Mouse (Mus musculus): Measurements from ENCODE around the gene Tmem119. TPM values are rescaled to one million over a fixed set of nuclear protein-coding genes. Genes with fewer than 3 reads are reported as not detected.
"Not testable (repeated sequence)": the region's sequence is repeated elsewhere in the genome, so short reads cannot be mapped to it uniquely, and the experiment has no call there.

The Tmem119 gene
- polyA plus RNA-seq, 1 experiment from 2014 or later: 4.0 TPM

- H3K4me1 ChIP-seq (replicated peaks): peaks cover 3% of the 10 kb centered on the region; the same call in 1 of the 2 replicates
- WGBS (ENCODE audit: insufficient replicate concordance): 74% methylated on average over 14 of the region's 14 CpGs
Measured at GRCm38 (mm10) chr5:113818572-113818971, 18.3 kb upstream of the Tmem119 start.

GRCm38 (mm10) chr5:113815638-113816152 is 15.4 kb upstream of the Tmem119 start:
- 0 out of 2 replicates have a peak, but pooled peaks have one; percentile 31 for ATAC-seq (ENCODE audit: insufficient read depth)
- H3K36me3 ChIP-seq (replicated peaks): no peaks in the 10 kb centered on the region
- 0 out of 2 replicates have a peak overlapping the region, but pooled peaks have one; percentile 12 for H3K4me2 ChIP-seq
- H3K9ac ChIP-seq: no peak overlapping the region
- no peak overlapping the region for H3K4me3 ChIP-seq (replicated peaks)
- no peak overlapping the region for H3K27ac ChIP-seq (replicated peaks)
- no peaks in the 10 kb centered on the region for H3K9me3 ChIP-seq (replicated peaks)
- H3K27me3 ChIP-seq: no peaks in the 10 kb centered on the region; the same call in 1 of the 2 replicates
- peaks cover 3% of the 10 kb centered on the region; the same call in 1 of the 2 replicates for H3K4me1 ChIP-seq (replicated peaks)
- WGBS (ENCODE audit: insufficient replicate concordance): 14% methylated on average over 15 of the region's 15 CpGs

More at GRCm38 (mm10) chr5:113818572-113818971, 18.3 kb upstream of the Tmem119 start:
- ATAC-seq (ENCODE audit: insufficient read depth): no peak
- no peaks in the 10 kb centered on the region for H3K9me3 ChIP-seq (replicated peaks)
- no peak overlapping the region for H3K4me2 ChIP-seq
- H3K36me3 ChIP-seq (replicated peaks): no peaks in the 10 kb centered on the region
- no peak overlapping the region for H3K27ac ChIP-seq (replicated peaks)
- no peaks in the 10 kb centered on the region; the same call in 1 of the 2 replicates for H3K27me3 ChIP-seq
- H3K9ac ChIP-seq: no peak overlapping the region
- H3K4me3 ChIP-seq (replicated peaks): no peak overlapping the region

DNA sequence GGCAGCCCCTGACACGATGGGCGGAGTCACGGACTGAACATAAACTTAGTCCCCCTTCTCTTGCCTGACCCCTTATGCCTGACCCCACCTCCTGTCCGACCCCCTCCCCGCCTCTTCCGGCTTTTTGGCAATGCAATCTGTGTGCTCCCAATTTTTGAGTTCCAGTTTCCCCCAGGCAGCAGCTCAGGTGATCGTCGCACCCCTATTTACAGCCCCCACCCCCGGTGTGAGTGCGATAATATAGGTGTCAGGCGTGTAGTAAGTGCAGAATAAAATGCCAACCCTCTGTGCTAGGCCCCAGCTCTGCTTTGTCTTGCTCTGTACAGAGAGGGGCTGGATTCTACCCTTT is 14.7 kb upstream of the Tmem119 start:
- Histone ChIP-seq H3K9me3 (replicated peaks) (no peaks in the 10 kb centered on the region), H3K4me2 (no peak overlapping the region), H3K27me3 (no peaks in the 10 kb centered on the region; the same call in 1 of the 2 replicates), H3K27ac (replicated peaks) (no peak overlapping the region), H3K4me3 (replicated peaks) (no peak overlapping the region), H3K36me3 (replicated peaks) (no peaks in the 10 kb centered on the region), H3K9ac (no peak overlapping the region), H3K4me1 (replicated peaks) (peaks cover 3% of the 10 kb centered on the region; the same call in 1 of the 2 replicates)
- ATAC-seq (ENCODE audit: insufficient read depth): no peak
- WGBS (ENCODE audit: insufficient replicate concordance): 50% methylated on average over 11 of the region's 11 CpGs

DNA sequence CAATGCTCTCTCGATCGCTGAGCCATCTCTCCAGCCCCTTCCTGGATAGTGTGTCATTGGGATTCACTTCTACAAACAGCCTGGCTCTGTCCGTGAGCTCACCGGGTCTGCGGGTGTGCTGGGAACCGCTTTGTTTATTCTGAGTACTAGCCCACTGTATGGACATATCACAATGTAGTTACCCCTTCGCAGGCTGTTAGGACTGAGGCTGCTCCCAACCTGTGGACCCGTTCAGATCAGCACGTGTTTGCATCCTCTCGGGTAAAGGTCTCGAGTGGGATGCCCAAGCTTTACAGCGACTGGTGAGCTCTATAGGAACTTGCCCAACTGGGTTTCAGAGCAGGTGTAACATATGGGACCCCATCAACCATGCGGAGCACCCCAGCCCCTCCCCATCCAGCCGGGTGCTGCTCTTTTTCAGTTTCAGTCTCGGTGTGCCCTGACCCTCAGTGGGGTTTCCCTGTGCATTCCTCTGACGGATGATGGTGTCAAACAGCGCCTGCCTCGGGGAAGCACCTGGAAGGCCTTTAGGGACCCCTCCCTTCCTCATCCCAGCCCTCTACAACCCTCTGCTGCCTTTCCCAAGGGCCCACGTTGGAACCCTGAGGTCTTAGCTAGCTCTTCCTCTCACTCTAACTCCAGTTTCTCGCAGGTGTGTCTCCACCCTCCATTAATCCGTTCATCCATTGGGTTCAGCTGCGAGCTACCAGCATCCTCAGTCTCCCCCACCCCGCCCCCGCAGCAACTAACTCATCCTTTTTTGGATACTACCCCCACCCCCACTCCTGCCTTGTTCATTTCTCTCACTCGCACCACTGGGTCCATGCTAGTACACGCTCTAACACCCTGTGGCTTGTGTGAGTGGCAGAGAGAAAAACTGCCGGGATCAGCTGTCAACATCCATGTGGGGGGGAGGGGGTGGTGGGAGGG is 14.1 kb upstream of the Tmem119 start:
- H3K27ac ChIP-seq (replicated peaks): no peak overlapping the region
- no peak overlapping the region for H3K9ac ChIP-seq
- H3K4me3 ChIP-seq (replicated peaks): no peak overlapping the region
- no peaks in the 10 kb centered on the region for H3K9me3 ChIP-seq (replicated peaks)
- no peaks in the 10 kb centered on the region; the same call in 1 of the 2 replicates for H3K27me3 ChIP-seq
- H3K36me3 ChIP-seq (replicated peaks): no peaks in the 10 kb centered on the region
- H3K4me1 ChIP-seq (replicated peaks): peaks cover 3% of the 10 kb centered on the region; the same call in 1 of the 2 replicates
- no peak for ATAC-seq (ENCODE audit: insufficient read depth)
- WGBS (ENCODE audit: insufficient replicate concordance): 36% methylated on average over 27 of the region's 27 CpGs
- H3K4me2 ChIP-seq: no peak overlapping the region

DNA sequence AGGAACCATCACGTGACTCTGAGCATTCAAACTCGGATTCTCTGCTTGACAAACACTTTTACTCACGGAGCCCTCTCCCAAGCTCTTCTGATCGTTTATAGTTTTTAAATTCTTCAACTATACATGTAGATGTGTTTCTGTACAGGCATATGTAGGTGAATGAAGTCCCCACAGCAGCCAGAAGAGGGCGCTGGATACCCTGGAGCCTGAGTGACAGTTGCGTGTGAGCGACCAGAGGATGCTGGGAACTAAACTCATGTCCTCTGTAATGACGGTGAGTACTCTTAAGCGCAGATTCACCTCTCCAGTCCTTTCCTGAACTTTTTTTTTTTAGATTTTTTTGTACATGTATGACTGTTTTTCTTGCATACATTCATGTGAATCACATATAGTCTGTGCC is 13.3 kb upstream of the Tmem119 start:
- Histone ChIP-seq H3K4me1 (replicated peaks) (peaks cover 3% of the 10 kb centered on the region; the same call in 1 of the 2 replicates), H3K4me3 (replicated peaks) (no peak overlapping the region), H3K9ac (no peak overlapping the region), H3K4me2 (no peak overlapping the region), H3K36me3 (replicated peaks) (no peaks in the 10 kb centered on the region), H3K27me3 (no peaks in the 10 kb centered on the region; the same call in 1 of the 2 replicates), H3K9me3 (replicated peaks) (no peaks in the 10 kb centered on the region), H3K27ac (replicated peaks) (no peak overlapping the region)
- 22% methylated on average over 9 of the region's 9 CpGs for WGBS (ENCODE audit: insufficient replicate concordance)
- ATAC-seq (ENCODE audit: insufficient read depth): no peak

GRCm38 (mm10) chr5:113812638-113813037 is 12.3 kb upstream of the Tmem119 start:
- no peaks in the 10 kb centered on the region for H3K9me3 ChIP-seq (replicated peaks)
- H3K27me3 ChIP-seq: no peaks in the 10 kb centered on the region; the same call in 1 of the 2 replicates
- no peak overlapping the region for H3K4me3 ChIP-seq (replicated peaks)
- H3K4me1 ChIP-seq (replicated peaks): peaks cover 3% of the 10 kb centered on the region; the same call in 1 of the 2 replicates
- no peak overlapping the region for H3K4me2 ChIP-seq
- no peak overlapping the region for H3K27ac ChIP-seq (replicated peaks)
- no peak overlapping the region for H3K9ac ChIP-seq
- 44% methylated on average over 2 of the region's 2 CpGs for WGBS (ENCODE audit: insufficient replicate concordance)
- no peaks in the 10 kb centered on the region for H3K36me3 ChIP-seq (replicated peaks)
- no peak for ATAC-seq (ENCODE audit: insufficient read depth)

GRCm38 (mm10) chr5:113811824-113812420 is 11.6 kb upstream of the Tmem119 start:
- not testable (repeated sequence) for H3K36me3 ChIP-seq (replicated peaks); ATAC-seq (ENCODE audit: insufficient read depth); H3K4me3 ChIP-seq (replicated peaks); H3K9ac ChIP-seq; H3K4me1 ChIP-seq (replicated peaks); H3K9me3 ChIP-seq (replicated peaks); H3K27me3 ChIP-seq; H3K4me2 ChIP-seq; H3K27ac ChIP-seq (replicated peaks)
- WGBS (ENCODE audit: insufficient replicate concordance): 15% methylated on average over 11 of the region's 12 CpGs

GRCm38 (mm10) chr5:113810111-113810510 is 9.8 kb upstream of the Tmem119 start:
- no peak for ATAC-seq (ENCODE audit: insufficient read depth)
- no peak overlapping the region for H3K27ac ChIP-seq (replicated peaks)
- WGBS (ENCODE audit: insufficient replicate concordance): 62% methylated on average over 4 of the region's 4 CpGs
- H3K9ac ChIP-seq: no peak overlapping the region
- no peaks in the 10 kb centered on the region for H3K36me3 ChIP-seq (replicated peaks)
- H3K9me3 ChIP-seq (replicated peaks): no peaks in the 10 kb centered on the region
- H3K27me3 ChIP-seq: no peaks in the 10 kb centered on the region; the same call in 1 of the 2 replicates
- H3K4me1 ChIP-seq (replicated peaks): peaks cover 6% of the 10 kb centered on the region; the same call in 1 of the 2 replicates
- H3K4me2 ChIP-seq: no peak overlapping the region
- no peak overlapping the region for H3K4me3 ChIP-seq (replicated peaks)

GRCm38 (mm10) chr5:113808177-113808576 is 7.9 kb upstream of the Tmem119 start:
- no peak overlapping the region for H3K27ac ChIP-seq (replicated peaks)
- H3K4me3 ChIP-seq (replicated peaks): no peak overlapping the region
- H3K27me3 ChIP-seq: no peaks in the 10 kb centered on the region
- ATAC-seq (ENCODE audit: insufficient read depth): no peak
- no peak overlapping the region for H3K9ac ChIP-seq
- H3K9me3 ChIP-seq (replicated peaks): no peaks in the 10 kb centered on the region
- 32% methylated on average over 2 of the region's 2 CpGs for WGBS (ENCODE audit: insufficient replicate concordance)
- H3K4me2 ChIP-seq: no peak overlapping the region
- H3K36me3 ChIP-seq (replicated peaks): no peaks in the 10 kb centered on the region
- H3K4me1 ChIP-seq (replicated peaks): peaks cover 12% of the 10 kb centered on the region; the same call in 1 of the 2 replicates

DNA sequence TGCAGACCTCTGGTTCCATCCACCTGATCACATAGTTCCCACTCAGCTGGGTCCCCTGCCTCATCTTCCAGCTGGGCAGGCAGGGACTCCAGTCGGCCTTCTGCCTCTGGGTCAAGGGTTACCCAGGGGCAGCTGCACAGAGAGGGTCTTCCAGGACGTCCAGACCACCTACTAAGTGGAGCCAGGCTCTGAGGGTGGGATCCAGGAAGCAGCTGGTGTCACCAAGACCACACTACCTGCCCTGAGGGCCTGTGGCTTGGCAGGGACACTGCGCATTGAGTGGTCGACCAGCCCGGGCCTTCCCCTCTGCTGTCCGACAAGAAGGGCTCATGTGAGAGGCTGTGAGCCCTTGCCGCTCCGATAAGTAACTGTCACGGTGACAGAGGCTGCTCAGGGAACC is 7.4 kb upstream of the Tmem119 start:
- 62% methylated on average over 9 of the region's 9 CpGs for WGBS (ENCODE audit: insufficient replicate concordance)
- no peak for ATAC-seq (ENCODE audit: insufficient read depth)
- H3K9me3 ChIP-seq (replicated peaks): no peaks in the 10 kb centered on the region

DNA sequence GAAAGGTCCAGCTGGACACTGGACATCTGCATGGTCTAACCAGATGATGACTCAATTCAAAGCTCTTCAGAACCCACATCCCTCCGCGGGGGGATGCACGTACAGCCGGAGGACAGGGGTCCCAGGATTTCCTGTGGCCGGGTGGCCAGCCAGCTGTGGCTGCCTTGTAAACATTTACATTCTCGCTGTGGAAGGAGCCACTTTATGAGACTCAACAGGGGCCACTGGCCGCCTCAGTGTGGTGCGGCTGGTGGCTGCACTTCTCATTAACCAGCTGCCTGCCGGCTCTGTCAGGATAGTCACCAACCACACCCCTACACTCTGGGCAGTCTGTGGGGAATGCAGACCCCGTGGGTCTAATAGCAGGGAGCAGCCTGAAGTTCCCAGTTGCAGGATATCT is 6.1 kb upstream of the Tmem119 start:
- no peak overlapping the region for H3K27ac ChIP-seq (replicated peaks)
- WGBS (ENCODE audit: insufficient replicate concordance): 15% methylated on average over 10 of the region's 10 CpGs
- no peak overlapping the region for H3K9ac ChIP-seq

More for the DNA sequence above, 7.4 kb upstream of the Tmem119 start:
- Histone ChIP-seq H3K4me2 (no peak overlapping the region), H3K9ac (no peak overlapping the region), H3K27me3 (no peaks in the 10 kb centered on the region), H3K36me3 (replicated peaks) (no peaks in the 10 kb centered on the region), H3K4me3 (replicated peaks) (no peak overlapping the region), H3K27ac (replicated peaks) (no peak overlapping the region), H3K4me1 (replicated peaks) (peaks cover 12% of the 10 kb centered on the region; the same call in 1 of the 2 replicates)

More for the DNA sequence above, 6.1 kb upstream of the Tmem119 start:
- no peak overlapping the region for H3K4me2 ChIP-seq
- H3K4me1 ChIP-seq (replicated peaks): peaks cover 12% of the 10 kb centered on the region; the same call in 1 of the 2 replicates
- no peak for ATAC-seq (ENCODE audit: insufficient read depth)
- no peak overlapping the region for H3K4me3 ChIP-seq (replicated peaks)
- H3K9me3 ChIP-seq (replicated peaks): no peaks in the 10 kb centered on the region
- H3K36me3 ChIP-seq (replicated peaks): no peaks in the 10 kb centered on the region
- no peaks in the 10 kb centered on the region for H3K27me3 ChIP-seq

Measured in liver, embryonic 15.5 days (tissue).